Mouse (Mus musculus) midbrain, embryonic 14.5 days (tissue): Measurements from ENCODE around the gene Pafah1b2. TPM values are rescaled to one million over a fixed set of nuclear protein-coding genes. Genes with fewer than 3 reads are reported as not detected.

Source experiments
- ATAC-seq: fragments of 200-750 bp; cut with Nextera tagmentation; 2 replicates; pipeline ENCODE4 v1.8.0; 2017; ENCODE audit warnings: moderate number of reproducible peaks, moderate library complexity; ENCODE audit not compliant: low FRiP score, low TSS enrichment
- DNase-seq: peaks from one replicate; pipeline ENCODE4 v3.0.0-alpha.2; 2015
- H3K27ac ChIP-seq: fragments of 300-500 bp; sonication (generic); replicated peaks from 2 replicates; pipeline ENCODE4 v1.5.1; 2014; ENCODE audit warnings: mild to moderate bottlenecking, low read depth, low read length, moderate library complexity
- H3K27me3 ChIP-seq: fragments of 300-500 bp; sonication (generic); 2 replicates; pipeline ENCODE4 v1.6.1; 2014; ENCODE audit warnings: low read length, control low read depth, mixed read lengths; ENCODE audit not compliant: control insufficient read depth, insufficient read depth
- H3K36me3 ChIP-seq: fragments of 300-500 bp; sonication (generic); 2 replicates; pipeline ENCODE4 v1.6.1; 2014; ENCODE audit warnings: low read length, control low read depth; ENCODE audit not compliant: control insufficient read depth, insufficient read depth
- H3K4me1 ChIP-seq: fragments of 300-500 bp; sonication (generic); 2 replicates; pipeline ENCODE4 v1.6.1; 2014; ENCODE audit warnings: mild to moderate bottlenecking, antibody characterized with exemption, low read length, control low read depth; ENCODE audit not compliant: control insufficient read depth, insufficient read depth
- H3K4me2 ChIP-seq: fragments of 300-500 bp; sonication (generic); 2 replicates; pipeline ENCODE4 v1.6.1; 2014; ENCODE audit warnings: mild to moderate bottlenecking, low read length, moderate library complexity
- H3K4me3 ChIP-seq: fragments of 300-500 bp; sonication (generic); replicated peaks from 2 replicates; pipeline ENCODE4 v1.5.1; 2014; ENCODE audit warnings: low read depth, low read length
- H3K9ac ChIP-seq: fragments of 300-500 bp; sonication (generic); replicated peaks from 2 replicates; pipeline ENCODE4 v1.6.1; 2014; ENCODE audit warnings: mild to moderate bottlenecking, low read length, moderate library complexity
- H3K9me3 ChIP-seq: fragments of 300-500 bp; sonication (generic); 2 replicates; pipeline ENCODE4 v1.6.1; 2016; ENCODE audit warnings: low read length, control low read depth, mixed read lengths; ENCODE audit not compliant: control insufficient read depth
- WGBS: fragments of 180-500 bp; shearing (Covaris S2); extraction: QIAGEN DNeasy Blood & Tissue Kit; methylation state at CpG from one replicate; pipeline ENCODE4 v1.1.7; 2014; 5-methylcytosine and 5-hydroxymethylcytosine counted together
- polyA plus RNA-seq: library from polyadenylated mRNA; unstranded; fragments of >200 nt; fragmentation: Nextera tagmentation; extraction: Ambion mirVana; gene quantifications from 2 replicates; pipeline ENCODE4 v1.2.1, GENCODE M21; 2014

Pafah1b2 gene
- 291 and 338 TPM in 2 replicates for polyA plus RNA-seq

- H3K4me1 ChIP-seq = peaks cover 41% of the 10 kb centered on the region
Observed at GRCm38 (mm10) chr9:46012091-46013008, at the start of gene Pafah1b2, which contains the start of gene Sik3. Gene Pafah1b2 (minus strand): TSS chr9:46012690. Gene Sik3 (plus strand): TSS chr9:46012820.

GRCm38 (mm10) chr9:46061696-46062425 lies 49.4 kb upstream of the Pafah1b2 start:
- peak; percentile 26 for DNase-seq

More at GRCm38 (mm10) chr9:46012091-46013008, at the start of gene Pafah1b2, which contains the start of gene Sik3:
- Histone ChIP-seq H3K4me2 (peak within 1 kb of the TSS; percentile 84), H3K9me3 (no peaks in the 10 kb centered on the region), H3K27ac (peak within 1 kb of the TSS; percentile 93), H3K36me3 (no peaks in the 10 kb centered on the region), H3K9ac (peak within 1 kb of the TSS; percentile 95), H3K27me3 (no peaks in the 10 kb centered on the region), H3K4me3 (peak within 1 kb of the TSS; percentile 96)
- peak; percentile 98 for DNase-seq
- peak; percentile 92 for ATAC-seq
- 4% methylated on average over 51 of the region's 78 CpGs for WGBS

GRCm38 (mm10) chr9:46060249-46060648 lies 47.8 kb upstream of the Pafah1b2 start:
- H3K4me1 ChIP-seq = no peaks in the 10 kb centered on the region

More at GRCm38 (mm10) chr9:46061696-46062425, 49.4 kb upstream of the Pafah1b2 start:
- H3K4me1 ChIP-seq = no peaks in the 10 kb centered on the region
- no peak for ATAC-seq
- H3K27me3 ChIP-seq = no peaks in the 10 kb centered on the region
- H3K9ac ChIP-seq = no peak overlapping the region
- no peak overlapping the region for H3K4me3 ChIP-seq
- WGBS = 82% methylated on average over 9 of the region's 9 CpGs
- H3K36me3 ChIP-seq = no peaks in the 10 kb centered on the region
- H3K27ac ChIP-seq = no peak overlapping the region
- H3K9me3 ChIP-seq = no peaks in the 10 kb centered on the region
- no peak overlapping the region for H3K4me2 ChIP-seq

GRCm38 (mm10) chr9:46058065-46058464 lies 45.6 kb upstream of the Pafah1b2 start:
- Histone ChIP-seq H3K36me3 (no peaks in the 10 kb centered on the region), H3K4me1 (peaks cover 1% of the 10 kb centered on the region; the same call in 1 of the 2 replicates), H3K4me3 (no peak overlapping the region), H3K27ac (no peak overlapping the region), H3K27me3 (no peaks in the 10 kb centered on the region), H3K4me2 (no peak overlapping the region), H3K9me3 (no peaks in the 10 kb centered on the region), H3K9ac (no peak overlapping the region)
- WGBS = 93% methylated on average over 3 of the region's 3 CpGs
- ATAC-seq (no peak), DNase-seq (no peak)

More at GRCm38 (mm10) chr9:46060249-46060648, 47.8 kb upstream of the Pafah1b2 start:
- no peak for DNase-seq
- no peak overlapping the region for H3K4me2 ChIP-seq
- WGBS = 86% methylated on average over 2 of the region's 2 CpGs
- no peak overlapping the region for H3K27ac ChIP-seq
- H3K9me3 ChIP-seq = no peaks in the 10 kb centered on the region
- no peak overlapping the region for H3K4me3 ChIP-seq
- no peaks in the 10 kb centered on the region for H3K36me3 ChIP-seq
- ATAC-seq = no peak
- H3K27me3 ChIP-seq = no peaks in the 10 kb centered on the region
- no peak overlapping the region for H3K9ac ChIP-seq

- H3K4me1 ChIP-seq = peaks cover 4% of the 10 kb centered on the region; the same call in 1 of the 2 replicates
- H3K4me3 ChIP-seq = no peak overlapping the region
- no peaks in the 10 kb centered on the region for H3K27me3 ChIP-seq
- no peak for ATAC-seq
- no peak overlapping the region for H3K9ac ChIP-seq
- DNase-seq = no peak
- no peaks in the 10 kb centered on the region for H3K36me3 ChIP-seq
- WGBS = 62% methylated on average over 9 of the region's 9 CpGs
- no peak overlapping the region for H3K4me2 ChIP-seq
- no peak overlapping the region for H3K27ac ChIP-seq
- H3K9me3 ChIP-seq = no peaks in the 10 kb centered on the region
Observed at GRCm38 (mm10) chr9:46053014-46053666, 40.6 kb upstream of the Pafah1b2 start.

- DNase-seq (peak; percentile 19), ATAC-seq (no peak)
- H3K4me1 ChIP-seq = peaks cover 4% of the 10 kb centered on the region; the same call in 1 of the 2 replicates
- H3K4me2 ChIP-seq = no peak overlapping the region
- H3K36me3 ChIP-seq = no peaks in the 10 kb centered on the region
- no peak overlapping the region for H3K9ac ChIP-seq
- no peaks in the 10 kb centered on the region for H3K9me3 ChIP-seq
- H3K4me3 ChIP-seq = no peak overlapping the region
- no peak overlapping the region for H3K27ac ChIP-seq
- 54% methylated on average over 8 of the region's 8 CpGs for WGBS
- H3K27me3 ChIP-seq = no peaks in the 10 kb centered on the region
Observed at GRCm38 (mm10) chr9:46050203-46050602, 37.7 kb upstream of the Pafah1b2 start.

- H3K27ac ChIP-seq = no peak overlapping the region
- no peaks in the 10 kb centered on the region for H3K36me3 ChIP-seq
- DNase-seq (no peak), ATAC-seq (no peak)
- no peak overlapping the region for H3K9ac ChIP-seq
- 70% methylated on average over 7 of the region's 7 CpGs for WGBS
- no peaks in the 10 kb centered on the region for H3K27me3 ChIP-seq
- H3K9me3 ChIP-seq = no peaks in the 10 kb centered on the region
- peaks cover 4% of the 10 kb centered on the region; the same call in 1 of the 2 replicates for H3K4me1 ChIP-seq
- no peak overlapping the region for H3K4me3 ChIP-seq
- no peak overlapping the region for H3K4me2 ChIP-seq
Observed at GRCm38 (mm10) chr9:46049525-46049924, 37.0 kb upstream of the Pafah1b2 start.
